Mouse (Mus musculus) heart, postnatal 0 days (tissue): ENCODE results near the gene Wdr66. TPM values are rescaled to one million over a fixed set of nuclear protein-coding genes. Genes with fewer than 3 reads are reported as not detected.

ENCODE experiments used
- ATAC-seq: fragments of 200-750 bp; cut with Nextera tagmentation; 2 replicates; pipeline ENCODE4 v1.8.0; 2017; ENCODE audit warnings: low read depth, moderate number of reproducible peaks, moderate library complexity; ENCODE audit not compliant: insufficient read depth
- DNase-seq: peaks from one replicate; pipeline ENCODE4 v3.0.0-alpha.2; 2016; ENCODE audit warnings: low spot score
- H3K27ac ChIP-seq: fragments of 300-500 bp; sonication (generic); 2 replicates; pipeline ENCODE4 v1.5.1; 2014; ENCODE audit warnings: low read depth, mild to moderate bottlenecking
- H3K27me3 ChIP-seq: fragments of 300-500 bp; sonication (generic); 2 replicates; pipeline ENCODE4 v1.6.1; 2014; ENCODE audit warnings: low read length, mixed read lengths; ENCODE audit not compliant: control insufficient read depth, insufficient read depth
- H3K36me3 ChIP-seq: fragments of 300-500 bp; sonication (generic); replicated peaks from 2 replicates; pipeline ENCODE4 v1.6.1; 2014; ENCODE audit warnings: low read length, mixed read lengths; ENCODE audit not compliant: control insufficient read depth, insufficient read depth
- H3K4me1 ChIP-seq: fragments of 300-500 bp; sonication (generic); 2 replicates; pipeline ENCODE4 v1.6.1; 2014; ENCODE audit warnings: antibody characterized with exemption; ENCODE audit not compliant: control insufficient read depth, insufficient read depth
- H3K4me2 ChIP-seq: fragments of 300-500 bp; sonication (generic); 2 replicates; pipeline ENCODE4 v1.6.1; 2014; ENCODE audit warnings: low read depth, mild to moderate bottlenecking, low read length, moderate library complexity
- H3K4me3 ChIP-seq: fragments of 300-500 bp; sonication (generic); 2 replicates; pipeline ENCODE4 v1.5.1; 2014; ENCODE audit warnings: low read depth, low read length
- H3K9ac ChIP-seq: fragments of 300-500 bp; sonication (generic); replicated peaks from 2 replicates; pipeline ENCODE4 v1.6.1; 2014; ENCODE audit warnings: low read depth, low read length, mixed read lengths
- H3K9me3 ChIP-seq: fragments of 300-500 bp; sonication (generic); replicated peaks from 2 replicates; pipeline ENCODE4 v1.6.1; 2016; ENCODE audit warnings: low read length; ENCODE audit not compliant: control insufficient read depth
- CTCF ChIP-seq: IDR thresholded peaks from 2 replicates; pipeline ENCODE4 v1.5.1; 2016; ENCODE audit warnings: antibody characterized with exemption, control low read depth, low read depth
- EP300 ChIP-seq: IDR thresholded peaks from 2 replicates; pipeline ENCODE4 v1.6.1; 2016; ENCODE audit warnings: antibody characterized with exemption, low read depth
- WGBS: fragments of 180-500 bp; shearing (Covaris S2); extraction: QIAGEN DNeasy Blood & Tissue Kit; methylation state at CpG from one replicate; pipeline ENCODE4 v1.1.7; 2014; 5-methylcytosine and 5-hydroxymethylcytosine counted together
- polyA plus RNA-seq: library from polyadenylated mRNA; unstranded; fragments of >200 nt; fragmentation: Nextera tagmentation; extraction: Ambion mirVana; gene quantifications from 2 replicates; pipeline ENCODE4 v1.2.1, GENCODE M21; 2015
- total RNA-seq: library from RNA; depleted of rRNA; stranded (reverse); fragments of >200 nt; gene quantifications from 2 replicates; pipeline ENCODE4 v1.2.3, GENCODE M21; 2014; ENCODE audit warnings: low replicate concordance

The Wdr66 gene
- total and polyA plus RNA-seq, 2 experiments from 2014 or later, result 3.1 to 4.0 TPM

GRCm38 (mm10) chr5:123281336-123282136 is 29.6 kb downstream of the Wdr66 start:
- H3K4me3 ChIP-seq, result no peak overlapping the region
- no peak for ATAC-seq
- H3K4me2 ChIP-seq, result no peak overlapping the region
- 67% methylated on average over 9 of the region's 9 CpGs for WGBS
- no peaks in the 10 kb centered on the region for H3K36me3 ChIP-seq
- H3K27ac ChIP-seq, result no peak overlapping the region
- no peak for DNase-seq
- no peaks in the 10 kb centered on the region for H3K9me3 ChIP-seq
- TF ChIP-seq CTCF (no peak), EP300 (no peak)
- H3K9ac ChIP-seq, result no peak overlapping the region
- H3K4me1 ChIP-seq, result peaks cover 6% of the 10 kb centered on the region
- H3K27me3 ChIP-seq, result no peaks in the 10 kb centered on the region

GRCm38 (mm10) chr5:123285174-123285573 is 33.3 kb downstream of the Wdr66 start:
- WGBS, result 31% methylated on average over 8 of the region's 8 CpGs
- Histone ChIP-seq H3K9ac (no peak overlapping the region), H3K36me3 (no peaks in the 10 kb centered on the region), H3K4me1 (no peaks in the 10 kb centered on the region), H3K27me3 (no peaks in the 10 kb centered on the region), H3K9me3 (no peaks in the 10 kb centered on the region), H3K4me2 (no peak overlapping the region), H3K4me3 (no peak overlapping the region), H3K27ac (no peak overlapping the region)
- DNase-seq, result no peak
- no peak for ATAC-seq
- TF ChIP-seq CTCF (peak; percentile 61), EP300 (no peak)

DNA sequence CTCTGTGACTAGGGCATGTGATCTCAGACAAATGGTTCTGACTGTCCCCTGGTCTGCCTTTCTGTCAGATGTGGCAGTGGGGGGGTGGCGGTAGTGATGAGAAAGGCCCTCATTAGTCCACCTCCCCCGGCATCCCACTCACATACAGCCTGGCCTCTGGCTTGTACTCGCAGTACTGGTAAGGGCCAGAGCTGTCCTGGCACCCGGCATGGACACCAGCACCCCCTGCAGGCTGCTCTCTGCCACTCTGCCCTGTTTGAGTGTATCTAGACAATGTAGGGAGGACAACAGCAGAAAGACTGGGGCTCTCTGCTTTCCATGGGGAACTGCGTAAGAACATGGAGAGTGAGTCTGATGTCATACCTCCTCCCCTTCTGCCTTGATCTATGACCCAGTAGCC is 36.2 kb downstream of the Wdr66 start:
- H3K4me3 ChIP-seq, result no peak overlapping the region
- no peak overlapping the region for H3K27ac ChIP-seq
- no peak for DNase-seq
- H3K9me3 ChIP-seq, result no peaks in the 10 kb centered on the region
- no peak for ATAC-seq
- H3K36me3 ChIP-seq, result no peaks in the 10 kb centered on the region
- no peak overlapping the region for H3K4me2 ChIP-seq
- H3K4me1 ChIP-seq, result no peaks in the 10 kb centered on the region
- H3K27me3 ChIP-seq, result no peaks in the 10 kb centered on the region
- no peak for TF ChIP-seq EP300
- TF ChIP-seq CTCF, result no peak
- WGBS, result 82% methylated on average over 5 of the region's 5 CpGs
- no peak overlapping the region for H3K9ac ChIP-seq

- WGBS, result 83% methylated on average over 9 of the region's 9 CpGs
These were observed 42.8 kb downstream of the Wdr66 start for GRCm38 (mm10) chr5:123294653-123295052.

GRCm38 (mm10) chr5:123296224-123296806 is 44.4 kb downstream of the Wdr66 start:
- TF ChIP-seq CTCF (peak; percentile 15; the same call in 1 of the 2 replicates), EP300 (no peak)
- Histone ChIP-seq H3K4me1 (peaks cover 11% of the 10 kb centered on the region), H3K27me3 (no peaks in the 10 kb centered on the region), H3K4me2 (no peak overlapping the region), H3K4me3 (no peak overlapping the region), H3K9me3 (no peaks in the 10 kb centered on the region), H3K27ac (no peak overlapping the region), H3K36me3 (no peaks in the 10 kb centered on the region), H3K9ac (no peak overlapping the region)
- WGBS, result 69% methylated on average over 12 of the region's 12 CpGs
- ATAC-seq (no peak), DNase-seq (no peak)

More at GRCm38 (mm10) chr5:123294653-123295052, 42.8 kb downstream of the Wdr66 start:
- Histone ChIP-seq H3K4me3 (no peak overlapping the region), H3K36me3 (no peaks in the 10 kb centered on the region), H3K27me3 (no peaks in the 10 kb centered on the region), H3K9ac (no peak overlapping the region), H3K9me3 (no peaks in the 10 kb centered on the region), H3K4me2 (no peak overlapping the region), H3K27ac (no peak overlapping the region), H3K4me1 (no peaks in the 10 kb centered on the region)
- TF ChIP-seq CTCF (no peak), EP300 (no peak)
- DNase-seq, result no peak
- no peak for ATAC-seq
